Comparison of ENCODE assay signal across 35 mouse cellular contexts in the genomic region with DNA sequence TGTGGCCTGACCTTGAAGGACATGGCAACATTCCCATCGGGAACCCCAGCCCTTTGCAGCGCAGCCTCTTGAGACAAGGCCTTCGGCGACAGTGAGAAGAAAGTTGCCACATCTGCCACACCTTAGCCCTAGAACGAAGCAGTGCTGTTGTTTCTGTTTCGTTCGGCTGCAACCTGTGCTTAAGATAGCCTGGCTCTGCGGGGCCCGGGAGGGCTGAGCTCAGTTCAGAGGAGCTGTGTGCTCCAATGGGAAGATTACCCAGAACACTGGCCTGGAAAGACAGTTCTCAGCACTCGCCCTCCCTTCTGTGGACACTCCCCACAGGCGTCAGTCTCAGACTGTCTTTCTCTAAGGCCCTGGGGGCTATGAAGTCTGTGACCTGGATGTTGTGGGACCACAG.
DNase-seq lines count a peak whose midpoint lies in the region; ATAC-seq and TF ChIP-seq lines count a peak whose summit lies in the region.
"Had no signal": no experiment of that assay in that cellular context is flagged by ENCODE, and none has a peak within 500 bp of the region (broad histone marks: within the 10 kb centered on the region; RNA-seq: fewer than 3 reads in every experiment).

No protein-coding gene starts in this region.

- H3K4me1 ChIP-seq in heart, embryonic 10.5 days: peaks cover 23% of the 10 kb centered on the region
- H3K4me1 ChIP-seq in E14TG2a.4 (replicated peaks; ENCODE audit: low read depth, low read length): peaks cover 21% of the 10 kb centered on the region
- H3K4me1 ChIP-seq in intestine, embryonic 15.5 days (replicated peaks): no peaks in the 10 kb centered on the region
- H3K4me1 ChIP-seq in stomach, embryonic 16.5 days (ENCODE audit: control insufficient read depth, insufficient read depth, low read length): no peaks in the 10 kb centered on the region; the same call in 1 of the 2 replicates
- no peaks in the 10 kb centered on the region for H3K4me1 ChIP-seq in forebrain, embryonic 15.5 days
- H3K4me1 ChIP-seq: forebrain, embryonic 12.5 days; limb, embryonic 15.5 days; midbrain, embryonic 15.5 days; neural tube, embryonic 15.5 days had no signal

- no peak overlapping the region for H3K9ac ChIP-seq in intestine, embryonic 15.5 days
- H3K9ac ChIP-seq in stomach, embryonic 16.5 days (ENCODE audit: low read length): peak overlapping the region; percentile 43; the same call in 1 of the 2 replicates
- no peak overlapping the region for H3K9ac ChIP-seq in forebrain, embryonic 15.5 days (replicated peaks)
- H3K9ac ChIP-seq: embryonic facial prominence, embryonic 15.5 days; forebrain, embryonic 12.5 days; heart, embryonic 15.5 days; limb, embryonic 15.5 days; liver, embryonic 13.5 days; midbrain, embryonic 15.5 days; neural tube, embryonic 15.5 days had no signal

- H3K4me2 ChIP-seq in intestine, embryonic 15.5 days (replicated peaks): no peak overlapping the region
- no peak overlapping the region for H3K4me2 ChIP-seq in stomach, embryonic 16.5 days (ENCODE audit: low read depth, low read length)
- no peak overlapping the region for H3K4me2 ChIP-seq in forebrain, embryonic 15.5 days (replicated peaks)
- H3K4me2 ChIP-seq: embryonic facial prominence, embryonic 15.5 days; forebrain, embryonic 12.5 days; heart, embryonic 15.5 days; limb, embryonic 15.5 days; liver, embryonic 13.5 days; midbrain, embryonic 15.5 days; neural tube, embryonic 15.5 days had no signal

- DNase-seq in heart, embryonic 10.5 days (ENCODE audit: low spot score): peak; percentile 62
- DNase-seq in heart, postnatal 10 days: no peak
- no peak for DNase-seq in left cerebral cortex, postnatal 14 days (ENCODE audit: low spot score in 2 of 2)
- DNase-seq: adrenal gland, adult 2 months; adrenal gland, postnatal 36 days; cerebellum, adult 18-20 months; cerebellum, postnatal 10 days; gastrocnemius, postnatal 25 days; heart, adult 18-20 months; kidney, adult 9 months; kidney, postnatal 14 days; left cerebral cortex, postnatal 4 days; liver, embryonic 13.5 days; lung, adult 18-20 months; lung, postnatal 10 days; retina, postnatal 1 day; right cerebral cortex, postnatal 14 days; spleen, adult 18-20 months; thymus, adult 2 months; thymus, postnatal 36 days had no signal

- no peaks in the 10 kb centered on the region for H3K9me3 ChIP-seq in heart, embryonic 10.5 days
- H3K9me3 ChIP-seq in E14TG2a.4 (ENCODE audit: low read length): no peaks in the 10 kb centered on the region
- no peaks in the 10 kb centered on the region for H3K9me3 ChIP-seq in intestine, embryonic 15.5 days
- H3K9me3 ChIP-seq in stomach, embryonic 16.5 days (replicated peaks; ENCODE audit: control insufficient read depth, low read length): no peaks in the 10 kb centered on the region
- no peaks in the 10 kb centered on the region for H3K9me3 ChIP-seq in forebrain, embryonic 15.5 days
- H3K9me3 ChIP-seq: embryonic facial prominence, embryonic 10.5 days; embryonic facial prominence, embryonic 15.5 days; forebrain, embryonic 12.5 days; heart, embryonic 15.5 days; limb, embryonic 15.5 days; liver, embryonic 13.5 days; midbrain, embryonic 10.5 days; midbrain, embryonic 15.5 days; neural tube, embryonic 15.5 days had no signal

- peak; percentile 36 for ATAC-seq in intestine, embryonic 15.5 days
- peak; percentile 58 for ATAC-seq in stomach, embryonic 16.5 days (ENCODE audit: insufficient read depth, low FRiP score)
- ATAC-seq in forebrain, embryonic 15.5 days (replicated peaks): no peak
- ATAC-seq: activated CD4-positive, CD25-positive, alpha-beta regulatory T cell, adult 4 months; hindbrain, embryonic 16.5 days; midbrain, embryonic 15.5 days had no signal

- H3K27me3 ChIP-seq in heart, embryonic 10.5 days (ENCODE audit: insufficient read depth, poor library complexity, severe bottlenecking): no peaks in the 10 kb centered on the region
- H3K27me3 ChIP-seq in E14TG2a.4 (ENCODE audit: insufficient read depth, low read length): no peaks in the 10 kb centered on the region
- H3K27me3 ChIP-seq in intestine, embryonic 15.5 days (replicated peaks): no peaks in the 10 kb centered on the region
- H3K27me3 ChIP-seq in stomach, embryonic 16.5 days (ENCODE audit: control insufficient read depth, insufficient read depth, low read length): no peaks in the 10 kb centered on the region
- H3K27me3 ChIP-seq in forebrain, embryonic 15.5 days: no peaks in the 10 kb centered on the region
- H3K27me3 ChIP-seq: embryonic facial prominence, embryonic 15.5 days; forebrain, embryonic 12.5 days; heart, embryonic 15.5 days; limb, embryonic 15.5 days; liver, embryonic 13.5 days; midbrain, embryonic 15.5 days; neural tube, embryonic 15.5 days had no signal

- H3K4me3 ChIP-seq in heart, embryonic 10.5 days: no peak overlapping the region
- H3K4me3 ChIP-seq in E14TG2a.4 (replicated peaks; ENCODE audit: low read length): peak overlapping the region; percentile 35; the same call in 1 of the 2 replicates
- H3K4me3 ChIP-seq in intestine, embryonic 15.5 days (replicated peaks): no peak overlapping the region
- no peak overlapping the region for H3K4me3 ChIP-seq in stomach, embryonic 16.5 days (replicated peaks; ENCODE audit: low read length)
- no peak overlapping the region for H3K4me3 ChIP-seq in forebrain, embryonic 15.5 days
- H3K4me3 ChIP-seq: embryonic facial prominence, embryonic 10.5 days; embryonic facial prominence, embryonic 15.5 days; forebrain, embryonic 12.5 days; heart, embryonic 15.5 days; left cerebral cortex, adult 2 months; limb, embryonic 15.5 days; liver, embryonic 13.5 days; midbrain, embryonic 10.5 days; midbrain, embryonic 15.5 days; neural tube, embryonic 15.5 days had no signal

- peak overlapping the region; percentile 56; the same call in 1 of the 2 replicates for H3K27ac ChIP-seq in heart, embryonic 10.5 days
- peak overlapping the region; percentile 11; the same call in 1 of the 2 replicates for H3K27ac ChIP-seq in intestine, embryonic 15.5 days
- H3K27ac ChIP-seq in stomach, embryonic 16.5 days (ENCODE audit: low read length): no peak overlapping the region
- no peak overlapping the region for H3K27ac ChIP-seq in forebrain, embryonic 15.5 days (replicated peaks)
- H3K27ac ChIP-seq: embryonic facial prominence, embryonic 10.5 days; embryonic facial prominence, embryonic 15.5 days; forebrain, embryonic 12.5 days; heart, embryonic 15.5 days; limb, embryonic 15.5 days; liver, embryonic 13.5 days; midbrain, embryonic 10.5 days; midbrain, embryonic 15.5 days; neural tube, embryonic 15.5 days had no signal

- no peak for TF ChIP-seq CTCF in E14TG2a.4 (conservative IDR thresholded peaks at IDR 0.05; ENCODE audit: low read length)

- H3K36me3 ChIP-seq in heart, embryonic 10.5 days: no peaks in the 10 kb centered on the region
- H3K36me3 ChIP-seq in E14TG2a.4 (ENCODE audit: insufficient read depth, low read length): no peaks in the 10 kb centered on the region
- no peaks in the 10 kb centered on the region for H3K36me3 ChIP-seq in intestine, embryonic 15.5 days
- no peaks in the 10 kb centered on the region for H3K36me3 ChIP-seq in stomach, embryonic 16.5 days (ENCODE audit: control insufficient read depth, insufficient read depth, low read length)
- H3K36me3 ChIP-seq in forebrain, embryonic 15.5 days: no peaks in the 10 kb centered on the region
- H3K36me3 ChIP-seq: embryonic facial prominence, embryonic 10.5 days; embryonic facial prominence, embryonic 15.5 days; forebrain, embryonic 12.5 days; heart, embryonic 15.5 days; limb, embryonic 15.5 days; liver, embryonic 13.5 days; midbrain, embryonic 10.5 days; midbrain, embryonic 15.5 days; neural tube, embryonic 15.5 days had no signal

- intact Hi-C loops in heart, postnatal 10 days (cut with DNase I): no loop called here
- intact Hi-C loops in left cerebral cortex, postnatal 14 days (cut with DNase I): no loop called here

- WGBS in heart, embryonic 10.5 days: 60% methylated on average over 11 of the region's 11 CpGs
- 72% methylated on average over 11 of the region's 11 CpGs for WGBS in intestine, embryonic 15.5 days
- WGBS in stomach, embryonic 16.5 days: 79% methylated on average over 11 of the region's 11 CpGs
- WGBS in forebrain, embryonic 15.5 days: 88% methylated on average over 11 of the region's 11 CpGs

Comparison
In these comparisons a context has a peak if more than half of its experiments do, and no peak if none do; other contexts are left out.
1. H3K27ac ChIP-seq: peak in heart, embryonic 10.5 days (single experiment) and intestine, embryonic 15.5 days (single experiment); none in stomach, embryonic 16.5 days (single experiment) and forebrain, embryonic 15.5 days (single experiment).